In the genomic region with DNA sequence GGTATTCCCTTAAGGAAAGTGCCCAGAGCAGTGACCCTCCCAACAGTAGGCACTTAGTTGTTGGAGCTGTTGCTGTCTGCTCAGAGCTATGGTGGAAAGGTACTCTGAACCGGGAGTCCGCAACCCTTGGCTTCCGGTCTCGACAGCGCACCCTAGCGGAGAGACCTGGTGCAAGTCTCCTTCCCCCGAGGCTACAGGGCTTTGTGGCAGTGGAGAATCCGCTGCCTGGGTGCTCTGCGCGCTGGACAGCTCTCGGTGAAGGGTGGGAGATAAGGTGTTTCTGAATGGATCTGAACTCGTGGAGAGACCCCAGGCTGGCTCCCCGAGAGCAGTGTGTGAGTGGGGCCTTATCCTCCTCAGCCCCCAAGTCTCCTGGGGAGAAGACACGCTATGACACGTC, we compare ENCODE assay signal across 8 mouse cellular contexts. TPM values are rescaled to one million over a fixed set of nuclear protein-coding genes. Genes with fewer than 3 reads are reported as not detected.
DNase-seq lines count a peak whose midpoint lies in the region; ATAC-seq lines count a peak whose summit lies in the region.

No protein-coding gene starts in this region.

- H3K4me1 ChIP-seq in embryonic facial prominence, embryonic 10.5 days: peaks cover 63% of the 10 kb centered on the region
- H3K4me1 ChIP-seq in intestine, embryonic 16.5 days (ENCODE audit: control insufficient read depth, insufficient read depth, low read length): peaks cover 52% of the 10 kb centered on the region
- peaks cover 55% of the 10 kb centered on the region for H3K4me1 ChIP-seq in limb, embryonic 10.5 days
- peaks cover 24% of the 10 kb centered on the region for H3K4me1 ChIP-seq in midbrain, embryonic 11.5 days (ENCODE audit: control insufficient read depth, insufficient read depth, low read length)

- no peaks in the 10 kb centered on the region; the same call in 1 of the 2 replicates for H3K27me3 ChIP-seq in embryonic facial prominence, embryonic 10.5 days (replicated peaks; ENCODE audit: low read depth, poor library complexity, severe bottlenecking)
- H3K27me3 ChIP-seq in intestine, embryonic 16.5 days (replicated peaks; ENCODE audit: control insufficient read depth, insufficient read depth, low read length): no peaks in the 10 kb centered on the region
- 0 out of 2 replicates have a peak, but pooled peaks cover 8% of the 10 kb centered on the region for H3K27me3 ChIP-seq in limb, embryonic 10.5 days (ENCODE audit: low read depth, poor library complexity, severe bottlenecking)
- no peaks in the 10 kb centered on the region for H3K27me3 ChIP-seq in midbrain, embryonic 11.5 days (ENCODE audit: control insufficient read depth, insufficient read depth, low read length)

- H3K4me2 ChIP-seq in intestine, embryonic 16.5 days (ENCODE audit: low read depth, low read length): peak overlapping the region; percentile 45
- H3K4me2 ChIP-seq in midbrain, embryonic 11.5 days: peak overlapping the region; percentile 49

- ATAC-seq in granulocyte monocyte progenitor cell, adult 5-6 weeks (replicated peaks; ENCODE audit: poor library complexity, severe bottlenecking): peak; percentile 56
- ATAC-seq in intestine, embryonic 16.5 days: peak; percentile 23; the same call in 1 of the 2 replicates
- peak; percentile 45 for ATAC-seq in midbrain, embryonic 11.5 days (ENCODE audit: low FRiP score)

- no peaks in the 10 kb centered on the region for H3K9me3 ChIP-seq in embryonic facial prominence, embryonic 10.5 days
- H3K9me3 ChIP-seq in intestine, embryonic 16.5 days (ENCODE audit: control insufficient read depth, low read length): no peaks in the 10 kb centered on the region
- no peaks in the 10 kb centered on the region for H3K9me3 ChIP-seq in limb, embryonic 10.5 days (replicated peaks)
- H3K9me3 ChIP-seq in midbrain, embryonic 11.5 days (ENCODE audit: control insufficient read depth, low read length): no peaks in the 10 kb centered on the region

- WGBS in embryonic facial prominence, embryonic 10.5 days: 2% methylated on average over 15 of the region's 15 CpGs
- WGBS in intestine, embryonic 16.5 days: 13% methylated on average over 15 of the region's 15 CpGs
- WGBS in limb, embryonic 10.5 days: 2% methylated on average over 15 of the region's 15 CpGs
- WGBS in midbrain, embryonic 11.5 days: 4% methylated on average over 15 of the region's 15 CpGs

- peak overlapping the region; percentile 73 for H3K27ac ChIP-seq in embryonic facial prominence, embryonic 10.5 days (replicated peaks)
- peak overlapping the region; percentile 21; the same call in 1 of the 2 replicates for H3K27ac ChIP-seq in intestine, embryonic 16.5 days (ENCODE audit: low read length)
- H3K27ac ChIP-seq in limb, embryonic 10.5 days: peak overlapping the region; percentile 64
- H3K27ac ChIP-seq in midbrain, embryonic 11.5 days (ENCODE audit: low read depth, low read length): no peak overlapping the region

- peaks cover 40% of the 10 kb centered on the region for H3K36me3 ChIP-seq in embryonic facial prominence, embryonic 10.5 days (replicated peaks)
- H3K36me3 ChIP-seq in intestine, embryonic 16.5 days (ENCODE audit: control insufficient read depth, insufficient read depth, low read length): no peaks in the 10 kb centered on the region
- peaks cover 29% of the 10 kb centered on the region for H3K36me3 ChIP-seq in limb, embryonic 10.5 days
- no peaks in the 10 kb centered on the region for H3K36me3 ChIP-seq in midbrain, embryonic 11.5 days (ENCODE audit: control insufficient read depth, insufficient read depth, low read length)

- peak; percentile 95 for DNase-seq in adrenal gland, postnatal 14 days
- DNase-seq in embryonic facial prominence, embryonic 10.5 days (ENCODE audit: low spot score): peak; percentile 91
- DNase-seq in limb, embryonic 10.5 days (ENCODE audit: low spot score): peak; percentile 95
- DNase-seq in midbrain, embryonic 11.5 days (ENCODE audit: low spot score, missing footprints): peak; percentile 99
- peak; percentile 78 for DNase-seq in skeletal muscle tissue, adult 2 months (ENCODE audit: low read depth, low spot score)
- DNase-seq in yolk sac, embryonic 10.5 days (ENCODE audit: low spot score): peak; percentile 80

- H3K4me3 ChIP-seq in embryonic facial prominence, embryonic 10.5 days: peak overlapping the region; percentile 54
- H3K4me3 ChIP-seq in intestine, embryonic 16.5 days (ENCODE audit: low read length): peak overlapping the region; percentile 21
- peak overlapping the region; percentile 46 for H3K4me3 ChIP-seq in limb, embryonic 10.5 days
- H3K4me3 ChIP-seq in midbrain, embryonic 11.5 days (ENCODE audit: low read depth, low read length): peak overlapping the region; percentile 28

- H3K9ac ChIP-seq in intestine, embryonic 16.5 days (ENCODE audit: low read depth, low read length): peak overlapping the region; percentile 50
- 0 out of 2 replicates have a peak overlapping the region, but pooled peaks have one; percentile 44 for H3K9ac ChIP-seq in midbrain, embryonic 11.5 days (ENCODE audit: low read length)

RNA-seq across cellular contexts. Expression of a gene that starts 7.8 kb away (rescaled TPM):
- total RNA-seq in adrenal gland, postnatal 14 days (2021): 12.0 and 13.6 TPM in 2 replicates
- polyA plus RNA-seq in embryonic facial prominence, embryonic 10.5 days (2016; fragmentation: Nextera tagmentation; extraction: Ambion mirVana): 6.2 TPM in 2 replicates
- total RNA-seq in granulocyte monocyte progenitor cell, adult 5-6 weeks (2014; fragmentation: Nextera tagmentation): 2.9 and 9.4 TPM in 2 replicates
- total RNA-seq in granulocyte monocyte progenitor cell, adult 5-6 weeks (2017): 3.7 and 4.3 TPM in 2 replicates
- polyA plus RNA-seq in intestine, embryonic 16.5 days (2015; fragmentation: Nextera tagmentation; extraction: Ambion mirVana): 7.5 and 9.3 TPM in 2 replicates
- 6.4 and 7.3 TPM in 2 replicates for polyA plus RNA-seq in limb, embryonic 10.5 days (2016; fragmentation: Nextera tagmentation; extraction: Ambion mirVana)
- polyA plus RNA-seq in midbrain, embryonic 11.5 days (2014; fragmentation: Nextera tagmentation; extraction: Ambion mirVana): 6.8 and 8.0 TPM in 2 replicates

RNA-seq across cellular contexts. Expression of a gene that starts 26.2 kb away (rescaled TPM):
- 3.4 and 3.8 TPM in 2 replicates for total RNA-seq in adrenal gland, postnatal 14 days (2021)
- 4.2 and 5.3 TPM in 2 replicates for polyA plus RNA-seq in embryonic facial prominence, embryonic 10.5 days (2016; fragmentation: Nextera tagmentation; extraction: Ambion mirVana)
- total RNA-seq in granulocyte monocyte progenitor cell, adult 5-6 weeks (2014; fragmentation: Nextera tagmentation): not detected in 2 replicates
- total RNA-seq in granulocyte monocyte progenitor cell, adult 5-6 weeks (2017): not detected in 2 replicates
- 3.3 and 4.4 TPM in 2 replicates for polyA plus RNA-seq in intestine, embryonic 16.5 days (2015; fragmentation: Nextera tagmentation; extraction: Ambion mirVana)
- polyA plus RNA-seq in limb, embryonic 10.5 days (2016; fragmentation: Nextera tagmentation; extraction: Ambion mirVana): 2.3 and 3.7 TPM in 2 replicates
- 2.8 and 3.2 TPM in 2 replicates for polyA plus RNA-seq in midbrain, embryonic 11.5 days (2014; fragmentation: Nextera tagmentation; extraction: Ambion mirVana)

RNA-seq across cellular contexts. Expression of a gene that starts 36.7 kb away (rescaled TPM):
- total RNA-seq in adrenal gland, postnatal 14 days (2021): 91.3 and 98.0 TPM in 2 replicates
- 593 and 611 TPM in 2 replicates for polyA plus RNA-seq in embryonic facial prominence, embryonic 10.5 days (2016; fragmentation: Nextera tagmentation; extraction: Ambion mirVana)
- total RNA-seq in granulocyte monocyte progenitor cell, adult 5-6 weeks (2014; fragmentation: Nextera tagmentation): not detected in 2 replicates
- not detected in 2 replicates for total RNA-seq in granulocyte monocyte progenitor cell, adult 5-6 weeks (2017)
- 232 and 245 TPM in 2 replicates for polyA plus RNA-seq in intestine, embryonic 16.5 days (2015; fragmentation: Nextera tagmentation; extraction: Ambion mirVana)
- polyA plus RNA-seq in limb, embryonic 10.5 days (2016; fragmentation: Nextera tagmentation; extraction: Ambion mirVana): 375 and 475 TPM in 2 replicates
- 500 and 543 TPM in 2 replicates for polyA plus RNA-seq in midbrain, embryonic 11.5 days (2014; fragmentation: Nextera tagmentation; extraction: Ambion mirVana)
